Mouse (Mus musculus) heart, adult 2 months (tissue): ENCODE results near the gene Rad50. TPM values are rescaled to one million over a fixed set of nuclear protein-coding genes. Genes with fewer than 3 reads are reported as not detected.

ENCODE experiments used
- DNase-seq, 2 experiments: peaks; one replicate each; pipeline ENCODE4 v3.0.0; 2021
- H3K27ac ChIP-seq: fragments of 200-600 bp; 2 replicates; pipeline ENCODE4 v1.8.1; 2022
- H3K27me3 ChIP-seq: fragments of 200-500 bp; 2 replicates; pipeline ENCODE4 v1.6.1; 2012; ENCODE audit warnings: mild to moderate bottlenecking, low read length, inconsistent platforms, mixed read lengths; ENCODE audit not compliant: control insufficient read depth, insufficient read depth
- H3K36me3 ChIP-seq: fragments of 200-500 bp; 2 replicates; pipeline ENCODE4 v1.6.1; 2012; ENCODE audit warnings: low read length, inconsistent platforms; ENCODE audit not compliant: control insufficient read depth, insufficient read depth
- H3K4me1 ChIP-seq: fragments of 200-500 bp; 2 replicates; pipeline ENCODE4 v1.6.1; 2011; ENCODE audit warnings: low read length; ENCODE audit not compliant: control insufficient read depth, insufficient read depth
- H3K4me3 ChIP-seq: fragments of 200-600 bp; 2 replicates; pipeline ENCODE4 v1.8.1; 2022
- H3K79me2 ChIP-seq: fragments of 200-500 bp; replicated peaks from 2 replicates; pipeline ENCODE4 v1.6.1; 2012; ENCODE audit warnings: mild to moderate bottlenecking, inconsistent platforms, low read length, moderate library complexity, mixed read lengths; ENCODE audit not compliant: control insufficient read depth, insufficient read depth
- H3K9ac ChIP-seq: fragments of 200-500 bp; 2 replicates; pipeline ENCODE4 v1.6.1; 2012; ENCODE audit warnings: low read depth, mild to moderate bottlenecking, control low read depth, inconsistent platforms, low read length, mixed read lengths
- CTCF ChIP-seq: fragments of 200-600 bp; IDR thresholded peaks from 2 replicates; pipeline ENCODE4 v1.8.1; 2022; ENCODE audit warnings: antibody characterized with exemption, mild to moderate bottlenecking, moderate library complexity
- EP300 ChIP-seq: fragments of 200-500 bp; IDR thresholded peaks from 2 replicates; pipeline ENCODE4 v1.6.1; 2011; ENCODE audit warnings: low read depth, low read length, control low read depth; ENCODE audit not compliant: insufficient read depth
- POLR2A ChIP-seq: fragments of 200-500 bp; IDR thresholded peaks from 2 replicates; pipeline ENCODE4 v1.6.1; 2011; ENCODE audit warnings: mild to moderate bottlenecking, low read depth, low read length, control low read depth; ENCODE audit not compliant: insufficient read depth
- WGBS: fragments of 180-500 bp; shearing (Covaris S2); methylation state at CpG from one replicate; pipeline ENCODE4 v1.1.7; 2018; 5-methylcytosine and 5-hydroxymethylcytosine counted together
- intact Hi-C: fragments of 180-260 bp; cut with DNase I; formaldehyde crosslinking; loops from one replicate; pipeline ENCODE4 v1.15.1; 2025
- polyA plus RNA-seq: library from polyadenylated mRNA; depleted of rRNA; stranded (reverse); fragments of >200 nt; gene quantifications from 2 replicates; pipeline ENCODE4 v1.2.3, GENCODE M21; 2012
- total RNA-seq, 2 experiments: library from RNA; stranded (reverse); gene quantifications; 2 replicates each; pipeline ENCODE4 v1.2.3; 2021

Gene Rad50
- total and polyA plus RNA-seq, 3 experiments = 1.9 to 6.8 (median 6.8) TPM

- no peak for DNase-seq
- Histone ChIP-seq H3K4me3 (no peak overlapping the region), H3K9ac (no peak overlapping the region), H3K4me1 (no peaks in the 10 kb centered on the region), H3K27ac (no peak overlapping the region), H3K79me2 (no peaks in the 10 kb centered on the region), H3K36me3 (no peaks in the 10 kb centered on the region), H3K27me3 (no peaks in the 10 kb centered on the region)
- TF ChIP-seq CTCF (no peak), EP300 (no peak), POLR2A (no peak)
- WGBS = 99% methylated on average over 2 of the region's 2 CpGs
- intact Hi-C loops = no loop called here
Measured at GRCm38 (mm10) chr11:53624124-53624523, 83.0 kb downstream of the Rad50 start.

- Histone ChIP-seq H3K4me3 (no peak overlapping the region), H3K36me3 (no peaks in the 10 kb centered on the region), H3K9ac (no peak overlapping the region), H3K79me2 (no peaks in the 10 kb centered on the region), H3K4me1 (no peaks in the 10 kb centered on the region), H3K27ac (no peak overlapping the region), H3K27me3 (no peaks in the 10 kb centered on the region)
- no peak for DNase-seq
- TF ChIP-seq EP300 (no peak), CTCF (no peak), POLR2A (no peak)
- WGBS = 73% methylated on average over 9 of the region's 9 CpGs
- intact Hi-C loops = no loop called here
Measured at GRCm38 (mm10) chr11:53623573-53623972, 83.5 kb downstream of the Rad50 start.

GRCm38 (mm10) chr11:53622440-53622806 lies 84.7 kb downstream of the Rad50 start:
- H3K27me3 ChIP-seq = no peaks in the 10 kb centered on the region
- no peak overlapping the region for H3K4me3 ChIP-seq
- H3K27ac ChIP-seq = no peak overlapping the region
- H3K4me1 ChIP-seq = no peaks in the 10 kb centered on the region
- H3K9ac ChIP-seq = no peak overlapping the region
- TF ChIP-seq POLR2A (no peak), EP300 (no peak)
- intact Hi-C loops = no loop called here
- DNase-seq = no peak
- no peaks in the 10 kb centered on the region for H3K79me2 ChIP-seq
- WGBS = 52% methylated on average over 6 of the region's 6 CpGs
- H3K36me3 ChIP-seq = no peaks in the 10 kb centered on the region

- WGBS = 85% methylated on average over 11 of the region's 11 CpGs
- H3K9ac ChIP-seq = no peak overlapping the region
- intact Hi-C loops = no loop called here
Measured at GRCm38 (mm10) chr11:53621582-53622439, 85.3 kb downstream of the Rad50 start.

GRCm38 (mm10) chr11:53620094-53620493 lies 87.0 kb downstream of the Rad50 start:
- H3K79me2 ChIP-seq = no peaks in the 10 kb centered on the region
- TF ChIP-seq CTCF = no peak
- TF ChIP-seq EP300 = no peak
- no peak for TF ChIP-seq POLR2A
- no peaks in the 10 kb centered on the region for H3K27me3 ChIP-seq
- H3K4me3 ChIP-seq = no peak overlapping the region
- no peaks in the 10 kb centered on the region for H3K4me1 ChIP-seq
- H3K27ac ChIP-seq = no peak overlapping the region
- intact Hi-C loops = no loop called here
- WGBS = 81% methylated on average over 4 of the region's 4 CpGs
- no peaks in the 10 kb centered on the region for H3K36me3 ChIP-seq
- no peak for DNase-seq
- no peak overlapping the region for H3K9ac ChIP-seq

More at GRCm38 (mm10) chr11:53621582-53622439, 85.3 kb downstream of the Rad50 start:
- no peaks in the 10 kb centered on the region for H3K36me3 ChIP-seq
- no peak overlapping the region for H3K27ac ChIP-seq
- TF ChIP-seq POLR2A (no peak), CTCF (no peak), EP300 (no peak)
- H3K27me3 ChIP-seq = no peaks in the 10 kb centered on the region
- H3K4me1 ChIP-seq = no peaks in the 10 kb centered on the region
- no peak for DNase-seq
- H3K79me2 ChIP-seq = no peaks in the 10 kb centered on the region
- H3K4me3 ChIP-seq = no peak overlapping the region

GRCm38 (mm10) chr11:53619428-53619827 lies 87.7 kb downstream of the Rad50 start:
- intact Hi-C loops = no loop called here
- H3K27ac ChIP-seq = no peak overlapping the region
- DNase-seq = no peak
- no peaks in the 10 kb centered on the region for H3K79me2 ChIP-seq
- no peak overlapping the region for H3K4me3 ChIP-seq
- H3K27me3 ChIP-seq = no peaks in the 10 kb centered on the region
- no peaks in the 10 kb centered on the region for H3K4me1 ChIP-seq
- 69% methylated on average over 6 of the region's 6 CpGs for whole genome bisulfite sequencing
- H3K9ac ChIP-seq = no peak overlapping the region
- TF ChIP-seq CTCF = no peak
- TF ChIP-seq EP300 = no peak
- H3K36me3 ChIP-seq = no peaks in the 10 kb centered on the region
